Mouse (Mus musculus) midbrain, embryonic 16.5 days (tissue): Measurements from ENCODE around the gene Olfr504. TPM values are rescaled to one million over a fixed set of nuclear protein-coding genes. Genes with fewer than 3 reads are reported as not detected.

Experiments used
- polyA plus RNA-seq: library from polyadenylated mRNA; unstranded; fragments of >200 nt; fragmentation: Nextera tagmentation; extraction: Ambion mirVana; gene quantifications from 2 replicates; pipeline ENCODE4 v1.2.1, GENCODE M21; 2015

Gene Olfr504
- polyA plus RNA-seq, 1 experiment from 2014 or later = not detected

Other genes with a start within 250 kb of the Olfr504 start
- gene Olfr492, start 242.1 kb downstream of the Olfr504 start, polyA plus RNA-seq = not detected in 2 replicates
- not detected in 2 replicates for gene Olfr493, start 218.8 kb downstream of the Olfr504 start, polyA plus RNA-seq
- not detected in 2 replicates for gene Olfr494, start 200.5 kb downstream of the Olfr504 start, polyA plus RNA-seq
- not detected in 2 replicates for gene Olfr495, start 172.6 kb downstream of the Olfr504 start, polyA plus RNA-seq
- not detected in 2 replicates for gene Olfr497, start 145.4 kb downstream of the Olfr504 start, polyA plus RNA-seq
- not detected in 2 replicates for gene Olfr498, start 100.5 kb downstream of the Olfr504 start, polyA plus RNA-seq
- gene Olfr502, start 40.7 kb downstream of the Olfr504 start, polyA plus RNA-seq = not detected in 2 replicates
- not detected in 2 replicates for gene Olfr503, start 21.3 kb downstream of the Olfr504 start, polyA plus RNA-seq
- gene Olfr506, start 45.0 kb upstream of the Olfr504 start, polyA plus RNA-seq = not detected in 2 replicates
- not detected in 2 replicates for gene Olfr507, start 56.0 kb upstream of the Olfr504 start, polyA plus RNA-seq
- gene Olfr508, start 64.2 kb upstream of the Olfr504 start, polyA plus RNA-seq = not detected in 2 replicates
- gene Olfr509, start 86.1 kb upstream of the Olfr504 start, polyA plus RNA-seq = not detected in 2 replicates
- not detected in 2 replicates for gene Olfr510, start 100.6 kb upstream of the Olfr504 start, polyA plus RNA-seq
- not detected in 2 replicates for gene Olfr512, start 147.5 kb upstream of the Olfr504 start, polyA plus RNA-seq
- gene Olfr513, start 185.2 kb upstream of the Olfr504 start, polyA plus RNA-seq = not detected in 2 replicates